Mouse (Mus musculus): ENCODE measurements around the gene Map3k1. TPM values are rescaled to one million over a fixed set of nuclear protein-coding genes. Genes with fewer than 3 reads are reported as not detected.
A peak's percentile ranks its signal among the peaks of the same experiment; 100 is the strongest.

Gene Map3k1
- total RNA-seq, 2 experiments from 2014 or later, result 7.6 to 10.1 TPM

DNA sequence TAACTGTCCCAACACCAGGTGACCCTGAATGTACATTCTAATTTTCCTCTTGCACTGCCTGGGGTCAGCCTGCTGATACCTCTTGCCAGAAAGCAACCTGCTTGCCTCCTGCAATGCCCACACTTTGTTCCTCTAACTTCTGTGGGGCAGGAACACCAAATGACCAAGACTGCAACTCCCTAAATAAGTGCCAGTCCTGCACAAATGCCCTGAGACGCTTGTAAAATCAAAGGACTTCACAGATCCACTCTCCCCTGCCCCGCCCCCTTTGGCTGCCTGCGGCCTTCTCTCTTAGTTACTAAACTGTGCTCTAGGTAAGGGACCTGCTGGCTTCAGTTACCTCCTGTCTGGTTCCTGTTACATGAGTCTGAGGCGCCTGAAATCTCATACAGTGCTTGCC is 7.9 kb downstream of the Map3k1 start:
- intact Hi-C loops (cut with DNase I), result no loop called here
- peak; percentile 80 for DNase-seq

DNA sequence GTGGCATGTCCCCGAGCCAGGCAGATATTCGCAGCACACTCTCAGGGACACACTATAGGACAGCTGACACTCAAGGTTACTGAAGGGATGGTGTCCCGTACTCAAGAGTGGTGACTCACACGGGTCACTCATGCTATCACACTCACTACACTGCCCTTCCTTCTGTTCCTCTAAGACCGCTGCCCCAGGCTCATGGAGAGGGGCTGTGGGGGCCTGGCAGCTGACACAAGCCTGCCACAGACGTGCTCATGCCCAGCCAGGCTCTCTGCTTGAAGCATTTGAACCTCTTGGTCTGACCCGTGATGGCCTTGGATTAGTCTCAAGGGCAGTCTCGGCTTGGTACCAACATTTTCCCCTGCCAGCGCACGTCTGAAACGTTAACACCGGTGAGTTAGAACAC is 10.7 kb downstream of the Map3k1 start:
- intact Hi-C loops (cut with DNase I), result no loop called here
- TF ChIP-seq CTCF (IDR thresholded peaks at IDR 0.05), result no peak
- DNase-seq, result peak; percentile 89
- Histone ChIP-seq H3K4me3 (peak overlapping the region; percentile 61), H3K27ac (peak overlapping the region; percentile 89)

More for the DNA sequence above, 7.9 kb downstream of the Map3k1 start:
- peak overlapping the region; percentile 76 for H3K27ac ChIP-seq
- no peak for TF ChIP-seq CTCF (IDR thresholded peaks at IDR 0.05)
- peak overlapping the region; percentile 36; the same call in 1 of the 2 replicates for H3K4me3 ChIP-seq

- TF ChIP-seq CTCF (IDR thresholded peaks at IDR 0.05), result no peak
- intact Hi-C loops (cut with DNase I), result no loop called here
- Histone ChIP-seq H3K4me3 (peak overlapping the region; percentile 61), H3K27ac (peak overlapping the region; percentile 89)
- peak; percentile 85 for DNase-seq
Measured at GRCm38 (mm10) chr13:111797021-111797420, 11.8 kb downstream of the Map3k1 start.

DNA sequence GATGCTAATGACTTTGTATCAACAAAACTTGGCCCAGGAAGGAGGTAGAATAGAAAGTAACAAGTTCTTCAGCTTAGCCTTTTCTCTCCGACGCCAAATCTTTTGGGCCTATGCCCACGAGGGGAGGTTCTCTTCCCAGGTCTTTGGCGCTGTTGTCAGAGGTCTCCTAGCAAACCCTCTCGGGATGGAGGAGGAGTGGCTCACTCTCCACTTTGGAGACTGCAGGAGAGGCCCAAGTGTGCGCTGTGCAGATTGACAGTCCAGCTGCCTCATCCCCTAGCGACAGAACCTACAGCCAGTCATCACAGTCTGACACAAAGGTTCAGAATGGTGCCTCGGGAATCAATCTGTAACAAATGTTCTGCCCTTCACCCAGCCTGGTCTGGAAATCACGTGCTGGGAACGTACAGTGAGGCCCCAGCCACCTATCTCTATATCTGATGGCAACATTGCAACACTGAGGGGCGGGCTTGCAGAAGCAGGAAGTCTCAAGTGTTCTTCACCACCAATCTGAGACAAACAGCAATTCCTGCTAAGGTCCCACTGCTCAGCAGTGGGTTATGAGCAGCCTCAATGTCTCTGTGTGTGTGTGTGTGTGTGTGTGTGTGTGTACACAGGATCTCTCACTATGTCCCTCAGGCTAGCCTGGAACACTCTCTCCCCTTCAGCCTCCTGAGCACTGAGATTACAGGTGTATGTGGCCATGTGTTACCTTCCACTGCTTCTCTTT is 12.4 kb downstream of the Map3k1 start:
- intact Hi-C loops (cut with DNase I), result no loop called here
- H3K27ac ChIP-seq, result peak overlapping the region; percentile 89
- peak; percentile 59 for DNase-seq
- peak overlapping the region; percentile 61 for H3K4me3 ChIP-seq
- no peak for TF ChIP-seq CTCF (IDR thresholded peaks at IDR 0.05)

GRCm38 (mm10) chr13:111792975-111793287 is 15.9 kb downstream of the Map3k1 start:
- Histone ChIP-seq H3K27ac (peak overlapping the region; percentile 53; the same call in 1 of the 2 replicates), H3K4me3 (peak overlapping the region; percentile 17; the same call in 1 of the 2 replicates)
- DNase-seq, result no peak
- intact Hi-C loops (cut with DNase I), result no loop called here
- TF ChIP-seq CTCF (IDR thresholded peaks at IDR 0.05), result no peak

DNA sequence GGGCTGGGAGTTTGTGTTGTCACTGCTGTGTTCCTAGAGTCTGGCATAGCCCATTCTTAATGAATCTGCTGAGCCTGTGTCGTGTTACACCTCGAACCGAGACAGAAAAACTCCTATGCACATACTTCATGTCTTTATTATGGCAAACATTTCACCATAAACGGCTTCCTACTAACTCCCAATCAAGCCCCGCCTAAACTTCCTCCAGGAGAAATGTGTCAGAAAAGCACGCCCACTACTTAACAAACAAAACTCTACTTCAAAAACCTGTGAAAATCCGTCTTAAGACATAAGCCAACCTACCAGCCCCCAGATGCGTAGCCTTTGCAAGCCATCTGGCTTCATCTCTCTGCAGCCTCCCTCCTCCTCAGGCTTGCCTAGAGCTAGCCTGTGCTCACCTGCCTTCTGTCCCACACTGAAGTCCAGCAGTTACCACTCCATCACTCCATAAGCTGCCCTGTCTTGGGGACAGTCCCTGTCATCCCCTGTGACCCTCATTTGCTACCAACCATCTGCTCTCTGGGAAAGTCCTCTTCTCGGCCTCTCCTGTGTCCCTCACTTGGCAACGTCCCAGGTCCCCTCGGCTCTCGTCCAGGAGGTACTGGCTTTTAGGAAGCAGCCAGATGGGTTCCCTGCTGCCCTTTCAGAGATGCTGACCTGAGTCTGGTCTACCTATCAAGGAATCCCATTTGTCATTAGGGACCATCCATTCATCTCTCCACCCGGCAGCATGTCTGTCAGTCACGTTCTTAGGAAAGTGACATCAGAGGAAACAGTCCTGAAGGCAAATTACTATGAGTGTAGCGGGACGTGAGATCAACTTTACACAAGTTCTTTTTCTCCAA is 16.4 kb downstream of the Map3k1 start:
- peak; percentile 71 for DNase-seq
- H3K4me3 ChIP-seq, result peak overlapping the region; percentile 17; the same call in 1 of the 2 replicates
- H3K27ac ChIP-seq, result peak overlapping the region; percentile 53; the same call in 1 of the 2 replicates
- TF ChIP-seq CTCF (IDR thresholded peaks at IDR 0.05), result no peak
- intact Hi-C loops (cut with DNase I), result no loop called here

DNA sequence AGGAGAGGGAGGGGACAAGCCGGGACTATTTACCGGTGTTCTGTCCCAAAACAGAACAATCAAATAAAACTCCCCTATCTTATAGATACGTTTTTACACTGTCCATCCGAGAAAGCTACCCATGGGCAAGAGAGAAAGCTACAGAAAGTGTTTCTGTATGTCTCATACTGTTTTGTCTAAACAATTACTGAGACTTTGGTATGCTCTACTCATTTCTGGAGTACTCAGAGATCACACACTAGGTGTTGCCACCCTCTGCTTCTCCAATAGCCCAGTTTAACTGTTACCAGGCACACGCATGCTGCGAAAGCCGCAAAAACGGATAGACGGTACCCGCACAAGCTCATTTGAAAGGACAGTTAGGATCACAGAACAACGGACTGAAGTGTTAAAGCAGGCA is 17.2 kb downstream of the Map3k1 start:
- no peak overlapping the region for H3K27ac ChIP-seq
- TF ChIP-seq CTCF (IDR thresholded peaks at IDR 0.05), result no peak
- intact Hi-C loops (cut with DNase I), result no loop called here
- H3K4me3 ChIP-seq, result no peak overlapping the region
- DNase-seq, result no peak

DNA sequence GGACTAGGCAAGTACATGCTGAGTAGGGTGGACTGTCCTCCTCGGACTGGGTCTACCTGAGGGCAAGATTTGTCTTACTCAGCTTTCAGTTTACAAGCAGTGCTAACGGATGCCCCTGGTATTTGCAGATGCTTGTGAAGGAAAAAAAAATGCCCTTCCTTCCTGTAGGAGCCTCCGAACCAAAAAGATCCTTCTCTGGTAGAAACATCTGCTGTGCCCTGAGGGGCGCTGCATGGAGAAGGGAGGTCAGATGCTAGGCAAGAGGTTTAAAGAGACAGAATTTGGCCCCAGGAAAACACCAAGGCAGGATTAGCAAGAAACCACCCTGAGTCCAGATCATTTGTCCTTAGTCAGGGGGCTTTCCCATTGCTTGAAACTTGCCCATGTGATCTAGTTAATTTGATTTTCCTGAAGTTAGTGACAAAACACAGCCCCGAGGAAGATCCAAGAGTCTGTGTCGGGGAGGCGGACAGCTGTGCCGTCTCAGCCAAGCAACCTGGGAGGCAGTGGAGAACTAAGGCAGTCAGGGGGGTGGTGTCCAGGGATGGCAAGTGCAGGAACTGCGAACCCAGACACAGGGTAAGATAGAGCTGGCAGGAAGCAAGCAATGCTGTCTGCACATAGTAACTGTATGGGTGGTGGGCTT is 19.2 kb downstream of the Map3k1 start:
- peak overlapping the region; percentile 63 for H3K27ac ChIP-seq
- intact Hi-C loops (cut with DNase I), result loop anchor here (10.0 kb wide), 1 partner anchor 715 kb away; no protein-coding TSS in a partner anchor
- DNase-seq, result no peak
- no peak overlapping the region; the same call in 1 of the 2 replicates for H3K4me3 ChIP-seq
- TF ChIP-seq CTCF (IDR thresholded peaks at IDR 0.05), result no peak

DNA sequence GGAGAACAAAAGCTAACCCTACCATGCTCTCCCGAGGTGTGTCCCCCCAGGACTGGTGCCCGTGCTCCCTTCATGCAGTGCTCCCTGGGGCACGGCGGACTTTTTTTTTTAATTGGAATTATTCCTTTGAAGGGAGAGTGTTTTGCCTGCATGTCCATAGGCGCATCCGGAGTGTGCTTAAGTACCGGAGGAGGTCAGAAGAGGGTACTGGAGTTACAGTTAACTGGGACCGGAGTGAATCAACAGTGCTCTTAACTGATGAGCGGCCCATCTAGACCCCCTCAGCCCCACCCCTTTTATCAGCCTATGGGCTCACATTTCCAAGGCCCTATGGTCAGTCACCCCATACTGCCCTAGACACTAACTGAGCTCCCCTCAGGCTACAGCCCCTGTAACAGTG is 19.9 kb downstream of the Map3k1 start:
- TF ChIP-seq CTCF (IDR thresholded peaks at IDR 0.05), result no peak
- no peak for DNase-seq
- Histone ChIP-seq H3K4me3 (peak overlapping the region; percentile 59), H3K27ac (peak overlapping the region; percentile 63)
- intact Hi-C loops (cut with DNase I), result loop anchor here (1.0 to 10.0 kb wide), 3 partner anchors 407 to 716 kb away; no protein-coding TSS in a partner anchor

DNA sequence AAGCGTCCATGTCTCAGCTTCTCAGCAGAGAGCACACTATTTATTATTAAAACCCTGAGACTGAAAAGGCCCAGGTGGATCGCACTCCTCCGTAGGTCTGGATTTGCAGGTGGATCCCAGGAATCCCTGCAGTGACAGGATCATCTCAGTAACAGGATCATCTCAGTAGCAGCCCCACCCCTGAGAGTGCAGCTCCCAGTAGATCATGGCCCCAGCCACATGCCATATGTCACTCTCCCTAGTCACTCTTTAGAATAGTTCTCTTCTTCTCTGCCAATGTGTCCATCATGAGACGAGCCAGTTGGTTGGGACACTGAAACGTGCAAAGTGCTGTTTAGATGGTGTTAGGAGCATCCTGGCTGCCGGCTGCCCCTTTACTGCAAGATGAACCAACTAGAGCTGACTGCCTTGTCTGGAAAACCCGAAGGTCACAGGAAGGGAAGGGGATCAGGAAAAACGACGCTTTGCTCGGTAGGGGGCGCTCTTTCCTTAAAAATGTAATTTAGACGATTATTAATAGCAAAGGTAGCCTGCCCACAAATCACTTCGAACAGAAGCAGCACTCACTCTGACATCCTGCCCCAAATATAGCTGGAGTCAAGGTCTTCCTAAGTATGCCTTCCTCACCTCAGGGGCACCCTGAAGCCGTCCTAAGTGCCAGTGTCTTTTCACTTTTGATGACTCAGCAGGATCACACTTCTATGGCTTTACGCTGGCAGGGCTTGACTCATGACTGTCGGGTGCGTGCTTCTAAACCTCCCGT is 20.8 kb downstream of the Map3k1 start:
- H3K4me3 ChIP-seq, result peak overlapping the region; percentile 59
- peak overlapping the region; percentile 63 for H3K27ac ChIP-seq
- DNase-seq, result peak; percentile 86
- TF ChIP-seq CTCF (IDR thresholded peaks at IDR 0.05), result peak; percentile 86
- intact Hi-C loops (cut with DNase I), result loop anchor here (1.0 to 10.0 kb wide), 4 partner anchors 408 to 717 kb away; no protein-coding TSS in a partner anchor

GRCm38 (mm10) chr13:111786584-111786983 is 22.2 kb downstream of the Map3k1 start:
- TF ChIP-seq CTCF (IDR thresholded peaks at IDR 0.05), result no peak
- intact Hi-C loops (cut with DNase I), result loop anchor here (10.0 kb wide), 1 partner anchor 718 kb away; no protein-coding TSS in a partner anchor

GRCm38 (mm10) chr13:111783451-111783850 is 25.3 kb downstream of the Map3k1 start:
- no peak for TF ChIP-seq CTCF (IDR thresholded peaks at IDR 0.05)
- peak; percentile 39 for DNase-seq
- H3K27ac ChIP-seq, result no peak overlapping the region
- intact Hi-C loops (cut with DNase I), result loop anchor here (10.0 kb wide), 1 partner anchor 721 kb away; no protein-coding TSS in a partner anchor
- no peak overlapping the region for H3K4me3 ChIP-seq

More at GRCm38 (mm10) chr13:111786584-111786983, 22.2 kb downstream of the Map3k1 start:
- no peak overlapping the region for H3K27ac ChIP-seq
- no peak overlapping the region for H3K4me3 ChIP-seq
- DNase-seq, result no peak
